Mouse (Mus musculus) bone marrow, adult 2 months (tissue): ENCODE data around the gene Fras1. TPM values are rescaled to one million over a fixed set of nuclear protein-coding genes. Genes with fewer than 3 reads are reported as not detected.

Source experiments
- H3K27ac ChIP-seq: fragments of 200-500 bp; 2 replicates; pipeline ENCODE4 v1.5.1; 2012; ENCODE audit warnings: low read depth, mild to moderate bottlenecking, control low read depth, inconsistent platforms, low read length; ENCODE audit not compliant: control insufficient read depth, poor library complexity, insufficient read depth
- H3K4me1 ChIP-seq: fragments of 200-500 bp; 2 replicates; pipeline ENCODE4 v1.6.1; 2011; ENCODE audit warnings: low read length; ENCODE audit not compliant: control insufficient read depth, insufficient read depth
- H3K4me3 ChIP-seq: fragments of 200-500 bp; replicated peaks from 2 replicates; pipeline ENCODE3; 2011; ENCODE audit warnings: mild to moderate bottlenecking, low read depth, low read length, control low read depth; ENCODE audit not compliant: control insufficient read depth
- CTCF ChIP-seq: fragments of 200-500 bp; IDR thresholded peaks from 2 replicates; pipeline ENCODE4 v1.5.1; 2011; ENCODE audit warnings: low read length, control low read depth; ENCODE audit not compliant: control insufficient read depth, insufficient read depth
- POLR2A ChIP-seq: fragments of 200-500 bp; IDR thresholded peaks from 2 replicates; pipeline ENCODE4 v1.6.1; 2011; ENCODE audit warnings: low read depth, mild to moderate bottlenecking, control low read depth, low read length, borderline replicate concordance; ENCODE audit not compliant: control insufficient read depth
- WGBS: fragments of 180-500 bp; shearing (Covaris S2); methylation state at CpG from one replicate; pipeline ENCODE4 v1.1.7; 2018; 5-methylcytosine and 5-hydroxymethylcytosine counted together
- polyA plus RNA-seq: library from polyadenylated mRNA; stranded (reverse); fragments of >200 nt; gene quantifications from 2 replicates; pipeline ENCODE4 v1.2.4, GENCODE M21; 2011; ENCODE audit warnings: low replicate concordance; ENCODE audit not compliant: missing spikeins, insufficient read depth, insufficient read length

The Fras1 gene
- polyA plus RNA-seq, 1 experiment, result not detected

DNA sequence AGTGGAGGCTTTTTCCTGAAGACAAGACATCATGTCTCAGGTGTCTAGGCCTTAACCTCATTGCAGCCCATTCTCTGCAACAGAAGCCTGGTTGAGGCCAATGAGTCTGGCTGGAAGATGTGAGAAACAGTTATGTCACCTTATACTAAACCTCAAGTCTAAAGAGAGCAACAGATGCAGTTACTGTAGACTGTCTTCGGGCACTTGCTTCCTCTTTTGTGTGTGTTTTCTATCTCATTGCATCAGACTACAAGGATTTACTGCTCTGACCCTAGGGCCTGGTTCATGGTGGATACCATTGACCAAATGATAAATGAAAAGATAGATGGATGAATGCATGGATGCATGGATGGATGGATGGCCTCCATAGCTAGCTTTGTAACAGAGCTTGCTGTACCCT, 388.3 kb downstream of the Fras1 start:
- H3K4me1 ChIP-seq, result no peaks in the 10 kb centered on the region
- 0% methylated on average over 1 of the region's 1 CpGs for WGBS
- no peak for TF ChIP-seq POLR2A
- no peak for TF ChIP-seq CTCF
- no peak overlapping the region for H3K4me3 ChIP-seq
- H3K27ac ChIP-seq, result no peak overlapping the region

- H3K27ac ChIP-seq, result no peak overlapping the region
- H3K4me3 ChIP-seq, result no peak overlapping the region
- WGBS, result 67% methylated on average over 10 of the region's 10 CpGs
- peak; percentile 72 for TF ChIP-seq CTCF
- TF ChIP-seq POLR2A, result no peak
- no peaks in the 10 kb centered on the region for H3K4me1 ChIP-seq
These were observed 395.2 kb downstream of the Fras1 start for GRCm38 (mm10) chr5:96768846-96769471.

GRCm38 (mm10) chr5:96783506-96784288, 409.9 kb downstream of the Fras1 start:
- H3K27ac ChIP-seq, result no peak overlapping the region
- TF ChIP-seq POLR2A (no peak), CTCF (no peak)
- no peaks in the 10 kb centered on the region; the same call in 1 of the 2 replicates for H3K4me1 ChIP-seq
- no peak overlapping the region for H3K4me3 ChIP-seq
- 60% methylated on average over 14 of the region's 14 CpGs for WGBS

DNA sequence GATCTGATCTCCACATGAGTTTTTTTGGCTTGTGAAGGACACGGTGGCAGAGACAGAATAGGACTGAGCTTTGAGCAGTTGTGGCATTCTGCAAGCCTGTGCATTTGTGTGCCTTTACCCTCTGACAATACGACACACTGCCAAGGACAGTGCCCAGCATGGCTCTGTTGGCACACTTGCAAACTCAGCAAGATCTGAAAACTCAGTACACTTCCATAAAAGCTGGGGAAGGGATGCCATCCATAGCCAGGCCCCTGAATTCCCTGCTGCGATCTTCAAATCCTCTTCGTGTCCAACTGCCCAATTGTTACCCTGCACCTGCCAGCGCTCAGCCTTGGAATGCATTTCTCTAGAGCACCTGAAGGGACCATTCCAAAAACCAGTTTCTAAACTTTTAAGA, 411.3 kb downstream of the Fras1 start:
- no peaks in the 10 kb centered on the region; the same call in 1 of the 2 replicates for H3K4me1 ChIP-seq
- 77% methylated on average over 5 of the region's 5 CpGs for WGBS
- H3K4me3 ChIP-seq, result no peak overlapping the region
- no peak overlapping the region for H3K27ac ChIP-seq
- TF ChIP-seq CTCF (no peak), POLR2A (no peak)

GRCm38 (mm10) chr5:96792422-96792821, 418.7 kb downstream of the Fras1 start:
- Histone ChIP-seq H3K4me1 (no peaks in the 10 kb centered on the region), H3K27ac (no peak overlapping the region), H3K4me3 (no peak overlapping the region)
- no peak for TF ChIP-seq POLR2A
- TF ChIP-seq CTCF, result no peak
- WGBS, result 12% methylated on average over 9 of the region's 9 CpGs

DNA sequence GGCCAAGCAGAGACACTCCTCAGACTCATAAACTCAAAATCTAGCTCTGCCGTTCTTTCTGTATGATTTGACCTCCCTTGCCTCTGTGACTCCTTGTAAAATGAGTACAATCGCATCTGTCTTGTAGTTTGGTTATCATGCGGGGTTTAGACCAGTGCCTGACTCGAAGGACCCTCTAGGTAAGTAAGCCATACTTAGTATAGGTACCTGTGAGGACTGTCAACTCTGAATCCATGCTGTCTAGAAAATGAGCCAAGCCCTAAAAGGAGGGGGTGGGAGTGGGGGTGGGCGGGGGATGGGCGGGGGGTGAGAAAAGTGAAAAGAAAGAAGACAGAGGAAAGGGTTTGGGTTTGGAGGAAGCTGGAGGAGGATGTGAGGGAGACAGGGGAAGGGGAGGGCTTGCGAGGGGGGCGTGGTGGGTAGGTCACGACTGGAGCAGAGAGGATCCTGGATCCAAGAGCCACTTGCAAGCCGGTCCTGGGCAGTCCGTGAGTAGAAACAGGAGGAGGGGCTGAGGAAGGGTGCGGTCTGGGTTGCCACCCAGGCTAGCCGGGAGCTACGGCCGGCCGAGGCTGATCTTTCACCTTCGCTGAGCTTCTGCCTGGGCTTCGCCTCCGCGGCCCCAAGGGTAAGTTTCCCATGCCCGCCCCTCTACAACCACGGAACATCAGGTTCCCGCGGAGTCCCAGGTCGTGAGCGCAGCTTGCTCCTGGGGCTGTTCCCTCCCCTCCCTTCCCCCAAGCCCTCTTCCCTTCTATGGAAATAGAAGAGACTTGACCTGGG, 419.4 kb downstream of the Fras1 start, which contains the start of gene Anxa3:
TSS of gene Anxa3 (plus strand) at position 404 of the 783 bp plus-strand sequence.
- 6% methylated on average over 25 of the region's 26 CpGs for WGBS
- no peaks in the 10 kb centered on the region for H3K4me1 ChIP-seq
- H3K27ac ChIP-seq, result peak within 1 kb of the TSS; percentile 90
- TF ChIP-seq CTCF, result no peak
- peak; percentile 45; the same call in 1 of the 2 replicates for TF ChIP-seq POLR2A
- H3K4me3 ChIP-seq, result peak within 1 kb of the TSS; percentile 77

- TF ChIP-seq POLR2A (no peak), CTCF (no peak)
- Histone ChIP-seq H3K4me3 (peak overlapping the region; percentile 51), H3K27ac (no peak overlapping the region), H3K4me1 (no peaks in the 10 kb centered on the region)
- 3% methylated on average over 10 of the region's 10 CpGs for WGBS
These were observed 420.3 kb downstream of the Fras1 start for GRCm38 (mm10) chr5:96793953-96794635.
